Mouse (Mus musculus): ENCODE measurements around the gene Slco3a1. TPM values are rescaled to one million over a fixed set of nuclear protein-coding genes. Genes with fewer than 3 reads are reported as not detected.

Slco3a1 gene
- polyA plus RNA-seq, 1 experiment, result 44.9 TPM

- 58% methylated on average over 10 of the region's 10 CpGs for WGBS
- TF ChIP-seq CTCF (conservative IDR thresholded peaks at IDR 0.05; ENCODE audit: insufficient read depth, insufficient read length, low read depth, low read length) (no peak), POLR2A (IDR thresholded peaks at IDR 0.05; ENCODE audit: low read depth, low read length) (no peak)
- no peaks in the 10 kb centered on the region for H3K27me3 ChIP-seq (replicated peaks; ENCODE audit: control insufficient read depth, insufficient read depth, low read length)
Observed at GRCm38 (mm10) chr7:74501187-74501586, 53.4 kb downstream of the Slco3a1 start.

GRCm38 (mm10) chr7:74499470-74499869, 55.1 kb downstream of the Slco3a1 start:
- Histone ChIP-seq H3K27me3 (replicated peaks; ENCODE audit: control insufficient read depth, insufficient read depth, low read length) (no peaks in the 10 kb centered on the region), H3K4me1 (ENCODE audit: control insufficient read depth, insufficient read depth, low read length) (peaks cover 20% of the 10 kb centered on the region), H3K4me3 (ENCODE audit: insufficient read depth, low read depth, low read length) (no peak overlapping the region), H3K27ac (ENCODE audit: insufficient read depth, low read depth, low read length) (no peak overlapping the region), H3K36me3 (ENCODE audit: control insufficient read depth, insufficient read depth, low read length) (peaks cover 2% of the 10 kb centered on the region; the same call in 1 of the 2 replicates)
- peak; percentile 53 for DNase-seq
- TF ChIP-seq CTCF (conservative IDR thresholded peaks at IDR 0.05; ENCODE audit: insufficient read depth, insufficient read length, low read depth, low read length) (no peak), POLR2A (IDR thresholded peaks at IDR 0.05; ENCODE audit: low read depth, low read length) (no peak)
- 91% methylated on average over 5 of the region's 5 CpGs for WGBS

More at GRCm38 (mm10) chr7:74501187-74501586, 53.4 kb downstream of the Slco3a1 start:
- Histone ChIP-seq H3K4me1 (ENCODE audit: control insufficient read depth, insufficient read depth, low read length) (peaks cover 20% of the 10 kb centered on the region), H3K36me3 (ENCODE audit: control insufficient read depth, insufficient read depth, low read length) (peaks cover 2% of the 10 kb centered on the region; the same call in 1 of the 2 replicates), H3K27ac (ENCODE audit: insufficient read depth, low read depth, low read length) (no peak overlapping the region), H3K4me3 (ENCODE audit: insufficient read depth, low read depth, low read length) (no peak overlapping the region)
- no peak for DNase-seq

- H3K4me1 ChIP-seq (ENCODE audit: control insufficient read depth, insufficient read depth, low read length), result peaks cover 20% of the 10 kb centered on the region
- H3K27ac ChIP-seq (ENCODE audit: insufficient read depth, low read depth, low read length), result no peak overlapping the region
- H3K4me3 ChIP-seq (ENCODE audit: insufficient read depth, low read depth, low read length), result no peak overlapping the region
- 70% methylated on average over 4 of the region's 4 CpGs for WGBS
- H3K27me3 ChIP-seq (replicated peaks; ENCODE audit: control insufficient read depth, insufficient read depth, low read length), result no peaks in the 10 kb centered on the region
- DNase-seq, result peak; percentile 65
- H3K36me3 ChIP-seq (ENCODE audit: control insufficient read depth, insufficient read depth, low read length), result no peaks in the 10 kb centered on the region; the same call in 1 of the 2 replicates
- TF ChIP-seq CTCF (conservative IDR thresholded peaks at IDR 0.05; ENCODE audit: insufficient read depth, insufficient read length, low read depth, low read length), result no peak
- TF ChIP-seq POLR2A (IDR thresholded peaks at IDR 0.05; ENCODE audit: low read depth, low read length), result no peak
Observed at GRCm38 (mm10) chr7:74498266-74498980, 56.2 kb downstream of the Slco3a1 start.

GRCm38 (mm10) chr7:74497203-74497602, 57.4 kb downstream of the Slco3a1 start:
- no peak for TF ChIP-seq CTCF (conservative IDR thresholded peaks at IDR 0.05; ENCODE audit: insufficient read depth, insufficient read length, low read depth, low read length)
- 64% methylated on average over 2 of the region's 2 CpGs for WGBS
- Histone ChIP-seq H3K27ac (ENCODE audit: insufficient read depth, low read depth, low read length) (no peak overlapping the region), H3K4me1 (ENCODE audit: control insufficient read depth, insufficient read depth, low read length) (peaks cover 20% of the 10 kb centered on the region), H3K27me3 (replicated peaks; ENCODE audit: control insufficient read depth, insufficient read depth, low read length) (no peaks in the 10 kb centered on the region), H3K36me3 (ENCODE audit: control insufficient read depth, insufficient read depth, low read length) (no peaks in the 10 kb centered on the region; the same call in 1 of the 2 replicates), H3K4me3 (ENCODE audit: insufficient read depth, low read depth, low read length) (no peak overlapping the region)
- no peak for DNase-seq

- Histone ChIP-seq H3K27ac (ENCODE audit: insufficient read depth, low read depth, low read length) (0 out of 2 replicates have a peak overlapping the region, but pooled peaks have one; percentile 3), H3K4me3 (ENCODE audit: insufficient read depth, low read depth, low read length) (no peak overlapping the region), H3K4me1 (ENCODE audit: control insufficient read depth, insufficient read depth, low read length) (peaks cover 25% of the 10 kb centered on the region), H3K27me3 (replicated peaks; ENCODE audit: control insufficient read depth, insufficient read depth, low read length) (no peaks in the 10 kb centered on the region), H3K36me3 (ENCODE audit: control insufficient read depth, insufficient read depth, low read length) (no peaks in the 10 kb centered on the region; the same call in 1 of the 2 replicates)
- TF ChIP-seq POLR2A (IDR thresholded peaks at IDR 0.05; ENCODE audit: low read depth, low read length) (no peak), CTCF (conservative IDR thresholded peaks at IDR 0.05; ENCODE audit: insufficient read depth, insufficient read length, low read depth, low read length) (no peak)
- DNase-seq, result no peak
- 81% methylated on average over 2 of the region's 2 CpGs for WGBS
Observed at GRCm38 (mm10) chr7:74495451-74495850, 59.1 kb downstream of the Slco3a1 start.

- no peak overlapping the region for H3K27ac ChIP-seq (ENCODE audit: insufficient read depth, low read depth, low read length)
- H3K36me3 ChIP-seq (ENCODE audit: control insufficient read depth, insufficient read depth, low read length), result no peaks in the 10 kb centered on the region; the same call in 1 of the 2 replicates
- no peaks in the 10 kb centered on the region for H3K27me3 ChIP-seq (replicated peaks; ENCODE audit: control insufficient read depth, insufficient read depth, low read length)
- no peak for DNase-seq
- 59% methylated on average over 1 of the region's 1 CpGs for WGBS
- H3K4me3 ChIP-seq (ENCODE audit: insufficient read depth, low read depth, low read length), result no peak overlapping the region
- peaks cover 26% of the 10 kb centered on the region for H3K4me1 ChIP-seq (ENCODE audit: control insufficient read depth, insufficient read depth, low read length)
- TF ChIP-seq CTCF (conservative IDR thresholded peaks at IDR 0.05; ENCODE audit: insufficient read depth, insufficient read length, low read depth, low read length) (no peak), POLR2A (IDR thresholded peaks at IDR 0.05; ENCODE audit: low read depth, low read length) (no peak)
Observed at GRCm38 (mm10) chr7:74493775-74494174, 60.8 kb downstream of the Slco3a1 start.

- Histone ChIP-seq H3K27ac (ENCODE audit: insufficient read depth, low read depth, low read length) (no peak overlapping the region), H3K4me3 (ENCODE audit: insufficient read depth, low read depth, low read length) (no peak overlapping the region), H3K36me3 (ENCODE audit: control insufficient read depth, insufficient read depth, low read length) (no peaks in the 10 kb centered on the region; the same call in 1 of the 2 replicates), H3K4me1 (ENCODE audit: control insufficient read depth, insufficient read depth, low read length) (peaks cover 11% of the 10 kb centered on the region; the same call in 1 of the 2 replicates), H3K27me3 (replicated peaks; ENCODE audit: control insufficient read depth, insufficient read depth, low read length) (no peaks in the 10 kb centered on the region)
- no peak for DNase-seq
- no peak for TF ChIP-seq CTCF (conservative IDR thresholded peaks at IDR 0.05; ENCODE audit: insufficient read depth, insufficient read length, low read depth, low read length)
- TF ChIP-seq POLR2A (IDR thresholded peaks at IDR 0.05; ENCODE audit: low read depth, low read length), result no peak
- 68% methylated on average over 9 of the region's 9 CpGs for WGBS
Observed at GRCm38 (mm10) chr7:74491683-74492355, 62.8 kb downstream of the Slco3a1 start.
